Mouse (Mus musculus) stomach, embryonic 14.5 days (tissue): ENCODE data around the gene Galns. TPM values are rescaled to one million over a fixed set of nuclear protein-coding genes. Genes with fewer than 3 reads are reported as not detected.

Experiments used
- ATAC-seq: fragments of 200-750 bp; cut with Nextera tagmentation; 2 replicates; pipeline ENCODE4 v1.8.0; 2017; ENCODE audit warnings: low read depth, moderate TSS enrichment; ENCODE audit not compliant: insufficient number of reproducible peaks, insufficient read depth, low FRiP score
- H3K27ac ChIP-seq: fragments of 300-500 bp; sonication (generic); 2 replicates; pipeline ENCODE4 v1.5.1; 2014; ENCODE audit warnings: mild to moderate bottlenecking, low read length, moderate library complexity, mixed read lengths
- H3K27me3 ChIP-seq: fragments of 300-500 bp; sonication (generic); 2 replicates; pipeline ENCODE4 v1.6.1; 2014; ENCODE audit warnings: low read length, control low read depth, mixed read lengths; ENCODE audit not compliant: control insufficient read depth, insufficient read depth
- H3K36me3 ChIP-seq: fragments of 300-500 bp; sonication (generic); 2 replicates; pipeline ENCODE4 v1.6.1; 2014; ENCODE audit warnings: mild to moderate bottlenecking, control low read depth, low read length, moderate library complexity, mixed read lengths; ENCODE audit not compliant: control insufficient read depth, insufficient read depth
- H3K4me1 ChIP-seq: fragments of 300-500 bp; sonication (generic); 2 replicates; pipeline ENCODE4 v1.6.1; 2014; ENCODE audit warnings: low read length, control low read depth, mixed read lengths; ENCODE audit not compliant: control insufficient read depth, insufficient read depth
- H3K4me2 ChIP-seq: fragments of 300-500 bp; sonication (generic); replicated peaks from 2 replicates; pipeline ENCODE4 v1.6.1; 2014; ENCODE audit warnings: low read depth, low read length, control low read depth
- H3K4me3 ChIP-seq: fragments of 300-500 bp; sonication (generic); 2 replicates; pipeline ENCODE4 v1.5.1; 2014; ENCODE audit warnings: low read depth, low read length, control low read depth
- H3K9ac ChIP-seq: fragments of 300-500 bp; sonication (generic); replicated peaks from 2 replicates; pipeline ENCODE4 v1.6.1; 2014; ENCODE audit warnings: low read depth, mild to moderate bottlenecking, control low read depth, low read length, moderate library complexity, mixed read lengths
- H3K9me3 ChIP-seq: fragments of 300-500 bp; sonication (generic); 2 replicates; pipeline ENCODE4 v1.6.1; 2016; ENCODE audit warnings: low read depth, low read length, control low read depth; ENCODE audit not compliant: control insufficient read depth
- WGBS: fragments of 180-500 bp; shearing (Covaris S2); extraction: QIAGEN DNeasy Blood & Tissue Kit; methylation state at CpG from one replicate; pipeline ENCODE4 v1.1.7; 2014; 5-methylcytosine and 5-hydroxymethylcytosine counted together
- polyA plus RNA-seq: library from polyadenylated mRNA; unstranded; fragments of >200 nt; fragmentation: Nextera tagmentation; extraction: Ambion mirVana; gene quantifications from 2 replicates; pipeline ENCODE4 v1.2.1, GENCODE M21; 2014

Galns gene
- polyA plus RNA-seq, 1 experiment from 2014 or later, result 14.6 TPM

DNA sequence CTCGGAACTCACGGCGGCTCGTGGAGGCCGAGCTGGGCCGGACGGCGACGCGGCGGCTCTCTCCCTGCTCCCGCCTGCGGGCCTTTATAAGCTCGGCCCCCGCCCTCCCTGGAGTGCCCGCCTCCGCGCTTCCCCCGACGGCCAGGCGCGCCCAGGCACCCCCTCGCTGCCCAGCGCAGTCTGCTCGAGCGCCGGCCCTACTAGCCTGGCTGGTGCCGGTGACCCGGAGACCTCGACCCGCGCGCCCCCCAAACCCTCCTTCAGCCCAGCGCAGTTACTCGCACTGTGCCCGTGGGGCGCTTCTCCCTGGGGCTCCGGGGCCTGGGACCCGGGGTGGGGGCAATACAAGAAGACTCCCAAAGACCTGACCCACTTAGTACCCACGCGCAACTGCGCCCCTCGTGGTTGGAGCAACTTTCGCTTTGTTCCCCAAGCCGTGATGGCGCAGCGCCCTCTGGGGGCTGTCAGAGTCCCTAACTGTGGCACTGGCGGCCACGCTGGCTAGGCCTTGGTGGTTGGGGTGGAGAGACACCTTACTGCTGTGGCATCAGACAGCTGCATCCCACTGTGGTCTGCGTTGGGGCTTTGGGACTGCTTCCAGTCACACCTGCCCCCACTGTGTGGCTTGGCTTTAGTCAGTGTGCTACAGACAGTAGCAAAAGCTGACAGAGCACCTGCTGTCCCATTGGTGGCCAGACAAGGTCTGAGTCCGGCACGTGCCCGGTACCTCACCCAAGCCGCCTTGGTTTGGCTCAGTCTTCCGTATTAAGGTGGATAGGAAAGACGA lies 59.8 kb downstream of the Galns start, which contains the start of gene Piezo1:
Gene Piezo1 (minus strand): TSS at position 65 of the 787 bp plus-strand sequence.
- Histone ChIP-seq H3K36me3 (no peaks in the 10 kb centered on the region), H3K27ac (peak within 1 kb of the TSS; percentile 90), H3K9me3 (no peaks in the 10 kb centered on the region), H3K4me1 (peaks cover 37% of the 10 kb centered on the region), H3K9ac (peak within 1 kb of the TSS; percentile 93), H3K4me3 (peak within 1 kb of the TSS; percentile 70), H3K4me2 (peak within 1 kb of the TSS; percentile 72), H3K27me3 (no peaks in the 10 kb centered on the region)
- ATAC-seq, result peak; percentile 82
- 10% methylated on average over 51 of the region's 56 CpGs for WGBS

DNA sequence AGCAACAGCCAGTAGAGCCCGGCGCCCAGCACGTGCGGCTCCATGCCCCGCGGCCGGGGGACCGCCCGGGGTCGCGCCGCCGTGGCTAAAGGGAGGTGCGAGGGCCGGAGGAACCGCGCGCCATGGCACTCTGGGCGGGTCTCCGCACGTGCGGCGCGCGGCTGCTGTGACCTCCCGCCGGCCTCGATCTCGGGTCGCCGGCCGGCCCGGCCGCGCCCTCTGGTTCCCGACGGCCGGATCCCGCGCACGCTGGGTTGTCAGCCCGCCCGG lies 60.3 kb downstream of the Galns start:
- Histone ChIP-seq H3K4me3 (peak overlapping the region; percentile 70), H3K27ac (peak overlapping the region; percentile 90), H3K36me3 (no peaks in the 10 kb centered on the region), H3K9ac (peak overlapping the region; percentile 93), H3K4me2 (peak overlapping the region; percentile 72), H3K9me3 (no peaks in the 10 kb centered on the region), H3K27me3 (no peaks in the 10 kb centered on the region), H3K4me1 (peaks cover 33% of the 10 kb centered on the region)
- WGBS, result under 1% methylated on average over 43 of the region's 43 CpGs
- ATAC-seq, result no peak; the same call in 1 of the 2 replicates

DNA sequence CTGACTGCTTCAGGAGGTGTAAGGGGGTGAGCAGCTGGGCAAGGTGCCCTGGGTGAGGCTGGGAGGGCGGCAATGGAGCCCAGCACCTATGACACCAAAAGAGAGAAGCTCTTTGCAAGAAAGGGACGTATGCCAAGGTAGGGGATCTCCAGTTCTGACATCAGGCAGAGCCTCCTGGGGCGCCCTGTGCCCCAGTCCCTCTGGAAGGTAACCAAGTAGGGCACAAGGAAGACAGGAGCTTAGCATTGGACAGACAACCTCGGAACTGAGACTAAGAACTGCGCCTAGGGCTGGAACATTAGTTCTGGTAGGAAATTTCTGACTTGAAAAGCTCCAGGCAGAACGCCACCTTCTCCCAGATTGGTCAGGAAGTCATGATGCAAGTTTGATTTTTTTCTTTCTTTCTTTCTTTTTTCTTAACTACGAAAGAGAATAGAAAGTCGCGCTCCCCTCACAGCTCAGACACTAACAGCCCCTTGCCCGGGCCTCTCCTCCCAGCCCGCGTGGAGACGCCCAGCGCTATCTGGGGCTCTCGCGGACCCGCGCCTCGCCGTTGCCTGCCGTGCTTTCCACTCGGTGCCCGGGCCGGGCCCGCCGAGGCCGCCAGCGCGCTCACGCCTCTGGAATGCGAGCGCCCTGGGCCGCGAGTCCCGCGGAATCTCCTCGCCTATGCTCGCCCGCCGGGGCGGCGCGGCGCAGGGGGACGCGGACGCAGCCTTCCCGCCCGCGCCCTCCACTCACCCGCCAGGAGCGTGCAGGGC lies 60.8 kb downstream of the Galns start:
- Histone ChIP-seq H3K4me2 (peak overlapping the region; percentile 72), H3K36me3 (no peaks in the 10 kb centered on the region), H3K9me3 (no peaks in the 10 kb centered on the region), H3K4me3 (peak overlapping the region; percentile 70), H3K27me3 (no peaks in the 10 kb centered on the region), H3K4me1 (peaks cover 33% of the 10 kb centered on the region), H3K9ac (peak overlapping the region; percentile 93), H3K27ac (peak overlapping the region; percentile 90)
- WGBS, result 3% methylated on average over 52 of the region's 52 CpGs
- peak; percentile 42 for ATAC-seq

DNA sequence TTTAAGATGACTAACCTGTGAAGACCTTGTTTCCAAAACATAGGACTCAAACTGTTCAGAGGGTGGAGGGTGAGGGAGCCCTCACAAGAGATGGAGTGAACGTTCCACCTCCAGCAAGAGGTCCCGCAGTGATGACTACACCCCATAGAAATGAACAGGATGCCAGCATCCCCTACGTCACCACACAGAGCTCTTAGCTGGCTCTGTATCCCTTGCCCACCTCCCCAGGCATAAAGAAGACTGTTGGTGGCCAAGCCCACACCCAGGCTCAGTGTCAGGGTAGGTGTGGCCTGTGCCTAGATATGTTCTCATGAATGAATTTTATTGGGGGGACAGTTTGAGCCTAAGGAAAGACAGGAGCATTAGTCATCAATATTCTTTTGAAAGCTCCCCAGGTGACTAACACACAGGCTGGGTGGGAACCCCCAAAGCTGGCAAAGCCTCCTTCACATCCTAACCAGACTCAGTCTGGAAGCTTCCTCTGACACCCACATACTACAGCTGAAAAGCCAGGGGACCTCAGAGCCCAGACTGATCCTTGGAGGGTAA lies 62.3 kb downstream of the Galns start:
- H3K9me3 ChIP-seq, result no peaks in the 10 kb centered on the region
- H3K9ac ChIP-seq, result peak overlapping the region; percentile 25; the same call in 1 of the 2 replicates
- 80% methylated on average over 3 of the region's 3 CpGs for WGBS
- ATAC-seq, result no peak
- peaks cover 33% of the 10 kb centered on the region for H3K4me1 ChIP-seq
- no peaks in the 10 kb centered on the region for H3K36me3 ChIP-seq
- 0 out of 2 replicates have a peak overlapping the region, but pooled peaks have one; percentile 70 for H3K4me3 ChIP-seq
- no peak overlapping the region for H3K27ac ChIP-seq
- H3K4me2 ChIP-seq, result peak overlapping the region; percentile 72
- H3K27me3 ChIP-seq, result no peaks in the 10 kb centered on the region

DNA sequence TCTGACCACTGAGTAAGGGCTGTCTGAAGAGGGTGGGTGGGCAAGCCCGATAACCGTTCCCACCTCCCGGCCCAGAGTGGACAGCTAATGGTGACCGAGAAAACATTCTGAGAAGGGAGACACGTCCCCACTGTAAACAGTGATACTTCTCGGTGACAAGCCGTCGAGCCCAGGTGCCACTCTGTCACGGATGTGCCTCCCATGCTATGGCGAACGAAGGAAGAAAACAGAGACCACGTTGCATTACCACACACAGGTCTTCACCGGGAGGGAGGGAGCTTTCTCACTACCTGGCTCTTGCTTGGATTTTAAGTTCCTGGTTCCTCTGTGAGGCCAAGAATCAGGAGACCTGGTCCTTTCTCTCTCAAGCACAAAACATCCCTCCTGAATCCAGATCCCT lies 62.9 kb downstream of the Galns start:
- Histone ChIP-seq H3K36me3 (no peaks in the 10 kb centered on the region), H3K27me3 (no peaks in the 10 kb centered on the region), H3K27ac (no peak overlapping the region), H3K9ac (no peak overlapping the region), H3K4me1 (peaks cover 33% of the 10 kb centered on the region), H3K9me3 (no peaks in the 10 kb centered on the region), H3K4me3 (no peak overlapping the region), H3K4me2 (0 out of 2 replicates have a peak overlapping the region, but pooled peaks have one; percentile 5)
- no peak for ATAC-seq
- WGBS, result 55% methylated on average over 13 of the region's 13 CpGs

DNA sequence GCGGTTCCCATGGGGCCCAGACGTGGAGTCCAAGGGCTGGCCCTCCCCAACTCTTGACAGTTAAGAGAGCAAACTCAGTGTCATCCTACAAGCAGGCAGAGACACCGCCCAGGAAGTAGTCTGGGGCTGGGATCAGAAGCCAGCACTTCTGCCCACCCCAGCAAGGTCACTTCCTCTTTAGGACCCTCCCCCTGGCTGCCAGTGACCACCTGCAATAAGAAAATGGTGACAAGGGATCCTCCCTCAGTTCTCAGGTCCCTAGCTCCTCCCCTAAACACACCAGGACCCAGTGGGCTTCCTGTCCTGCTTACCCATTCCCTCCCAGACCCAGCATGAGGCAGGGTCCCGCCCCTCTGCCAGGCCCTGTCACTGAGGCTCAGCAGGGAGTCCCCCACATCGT lies 63.4 kb downstream of the Galns start:
- Histone ChIP-seq H3K4me3 (no peak overlapping the region), H3K9me3 (no peaks in the 10 kb centered on the region), H3K9ac (no peak overlapping the region), H3K4me1 (peaks cover 33% of the 10 kb centered on the region), H3K36me3 (no peaks in the 10 kb centered on the region), H3K27me3 (no peaks in the 10 kb centered on the region), H3K4me2 (no peak overlapping the region), H3K27ac (peak overlapping the region; percentile 33; the same call in 1 of the 2 replicates)
- WGBS, result 30% methylated on average over 5 of the region's 5 CpGs
- ATAC-seq, result no peak

DNA sequence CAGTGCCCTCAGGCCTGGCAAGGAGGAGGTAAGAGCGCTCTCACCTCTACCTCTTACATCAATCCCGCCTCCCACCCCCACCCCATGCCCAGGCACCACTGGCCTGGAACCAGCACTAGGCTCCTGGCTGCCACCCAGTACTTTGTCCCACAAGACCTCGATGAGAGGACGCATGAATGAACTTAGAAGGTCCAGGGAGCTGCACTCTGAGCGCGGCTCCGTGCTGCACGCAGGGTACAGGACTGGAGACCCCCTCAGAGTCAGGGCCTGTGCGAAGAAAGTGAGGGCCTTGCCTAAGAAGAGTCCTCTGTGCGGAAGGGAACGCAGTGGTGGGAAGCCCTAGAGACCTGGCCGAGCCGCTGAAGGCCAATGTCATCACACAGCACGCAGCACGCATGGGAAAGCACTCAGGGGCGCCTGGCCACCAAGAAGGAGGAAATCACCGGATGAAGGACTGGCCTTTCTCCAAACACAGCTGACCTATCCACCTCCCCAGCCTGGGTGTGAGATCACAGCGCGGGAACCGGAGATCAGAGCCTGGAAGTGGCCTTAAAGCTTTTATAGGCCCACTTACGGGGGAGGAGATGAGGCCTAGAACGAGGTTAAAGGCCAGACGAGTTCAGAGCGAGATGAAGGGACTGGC lies 64.3 kb downstream of the Galns start:
- Histone ChIP-seq H3K36me3 (no peaks in the 10 kb centered on the region), H3K9me3 (no peaks in the 10 kb centered on the region), H3K27me3 (no peaks in the 10 kb centered on the region), H3K9ac (no peak overlapping the region), H3K4me1 (peaks cover 33% of the 10 kb centered on the region), H3K4me3 (no peak overlapping the region), H3K4me2 (peak overlapping the region; percentile 15; the same call in 1 of the 2 replicates), H3K27ac (peak overlapping the region; percentile 33; the same call in 1 of the 2 replicates)
- ATAC-seq, result no peak
- 52% methylated on average over 24 of the region's 24 CpGs for WGBS
